Mouse (Mus musculus) ES-E14 (cell line): ENCODE measurements around the gene Wdr19.

Experiments used
- CHD2 ChIP-seq: IDR thresholded peaks from 2 replicates; pipeline ENCODE4 v1.6.1; 2014; ENCODE audit warnings: mild to moderate bottlenecking, low read depth, low read length, inconsistent platforms
- HCFC1 ChIP-seq: IDR thresholded peaks from 2 replicates; pipeline ENCODE4 v1.6.1; 2012; ENCODE audit warnings: low read length, inconsistent platforms, borderline replicate concordance; ENCODE audit not compliant: insufficient read depth
- ZC3H11A ChIP-seq: IDR thresholded peaks from 2 replicates; pipeline ENCODE4 v1.6.1; 2012; ENCODE audit warnings: low read depth, mild to moderate bottlenecking, inconsistent platforms, low read length, borderline replicate concordance
- ZNF384 ChIP-seq: IDR thresholded peaks from 2 replicates; pipeline ENCODE4 v1.6.1; 2012; ENCODE audit warnings: low read depth, low read length, inconsistent platforms

- no peak for TF ChIP-seq HCFC1
- TF ChIP-seq ZNF384, result no peak
- no peak for TF ChIP-seq ZC3H11A
- no peak for TF ChIP-seq CHD2
Measured at GRCm38 (mm10) chr5:65154287-65154686, 45.2 kb upstream of the Wdr19 start.
